Mouse (Mus musculus): ENCODE results near the gene Capn1.

The Capn1 gene

DNA sequence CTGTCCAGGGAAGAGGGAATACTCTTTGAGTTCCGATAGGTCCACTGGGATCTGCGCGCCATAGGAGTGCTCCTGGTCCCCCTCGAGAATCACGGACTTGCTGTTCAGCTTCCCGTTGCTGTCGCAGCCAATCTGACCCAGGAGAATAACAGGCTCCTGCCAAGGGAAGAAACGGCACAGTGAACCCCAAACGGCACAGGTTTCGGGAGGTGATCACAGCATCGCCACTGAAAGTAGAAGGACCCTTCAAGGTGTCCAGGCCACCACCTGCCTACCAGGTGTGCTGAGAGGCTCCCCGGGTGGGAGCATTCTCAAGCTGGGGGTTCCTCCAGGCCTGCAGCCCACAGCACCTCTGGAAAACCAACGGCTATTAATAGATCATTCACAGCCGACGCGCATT lies 64.1 kb downstream of the Capn1 start:
- DNase-seq = no peak

GRCm38 (mm10) chr19:5950218-5950617 lies 65.5 kb downstream of the Capn1 start:
- no peak for DNase-seq

- no peak for DNase-seq
Measured at GRCm38 (mm10) chr19:5945891-5946290, 69.8 kb downstream of the Capn1 start.

GRCm38 (mm10) chr19:5945027-5945426 lies 70.7 kb downstream of the Capn1 start:
- no peak for DNase-seq

GRCm38 (mm10) chr19:5944145-5944544 lies 71.6 kb downstream of the Capn1 start:
- no peak for DNase-seq

DNA sequence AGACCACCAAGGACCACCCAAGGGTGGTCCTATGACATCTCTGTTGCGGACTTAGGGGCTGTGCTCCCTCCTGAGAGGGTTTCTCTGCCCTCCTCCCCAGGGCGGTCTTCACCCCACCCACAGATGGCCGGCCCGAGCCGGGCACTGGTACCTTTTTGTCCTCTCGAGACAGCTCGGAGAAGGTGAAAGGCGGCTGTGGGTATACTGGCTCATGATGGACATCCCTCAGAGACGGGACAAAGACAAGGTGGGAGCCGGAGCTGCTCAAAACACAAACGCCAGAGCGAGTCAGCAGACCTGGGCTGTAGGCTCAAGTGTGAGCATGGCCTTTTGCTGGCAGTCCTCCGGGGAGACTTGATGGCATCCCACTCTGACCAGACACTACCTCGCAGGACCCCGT lies 72.3 kb downstream of the Capn1 start:
- no peak for DNase-seq

DNA sequence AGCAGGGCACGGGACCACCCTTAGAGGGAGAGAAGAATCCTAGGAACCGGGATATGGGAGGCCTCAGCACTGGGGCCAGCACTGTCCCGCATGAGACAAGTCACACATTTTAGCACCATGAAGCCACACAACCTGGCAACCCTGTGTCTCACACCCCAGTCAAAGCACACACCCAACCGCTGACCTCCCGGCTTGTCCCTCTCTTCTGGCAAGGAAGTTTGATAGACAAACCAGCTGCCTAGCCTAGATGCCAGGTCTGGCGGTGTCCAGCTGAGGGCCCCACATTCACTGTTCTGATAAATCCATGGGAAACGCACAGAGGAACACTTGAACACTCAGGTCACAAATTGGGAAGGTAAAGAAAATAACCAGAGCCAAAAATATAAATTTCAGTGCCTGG lies 73.1 kb downstream of the Capn1 start:
- no peak for DNase-seq

- DNase-seq = no peak
Measured at GRCm38 (mm10) chr19:5940656-5941055, 75.0 kb downstream of the Capn1 start.

- DNase-seq = no peak
Measured at GRCm38 (mm10) chr19:5940173-5940572, 75.5 kb downstream of the Capn1 start.

- no peak for DNase-seq
Measured at GRCm38 (mm10) chr19:5939715-5940114, 76.0 kb downstream of the Capn1 start.
